Mouse (Mus musculus) lung, embryonic 16.5 days (tissue): Measurements from ENCODE around the gene Ift122. TPM values are rescaled to one million over a fixed set of nuclear protein-coding genes. Genes with fewer than 3 reads are reported as not detected.
A peak's percentile ranks its signal among the peaks of the same experiment; 100 is the strongest.

Experiments
- ATAC-seq: fragments of 200-750 bp; cut with Nextera tagmentation; 2 replicates; pipeline ENCODE4 v1.8.0; 2017; ENCODE audit warnings: low read depth, mild to moderate bottlenecking, moderate library complexity
- H3K27ac ChIP-seq: fragments of 300-500 bp; sonication (generic); 2 replicates; pipeline ENCODE4 v1.5.1; 2014; ENCODE audit warnings: mild to moderate bottlenecking, control low read depth, low read length
- H3K27me3 ChIP-seq: fragments of 300-500 bp; sonication (generic); 2 replicates; pipeline ENCODE4 v1.6.1; 2014; ENCODE audit warnings: low read depth, low read length, mixed read lengths; ENCODE audit not compliant: control insufficient read depth, insufficient read depth
- H3K36me3 ChIP-seq: fragments of 300-500 bp; sonication (generic); 2 replicates; pipeline ENCODE4 v1.6.1; 2014; ENCODE audit warnings: low read length; ENCODE audit not compliant: control insufficient read depth, insufficient read depth
- H3K4me1 ChIP-seq: fragments of 300-500 bp; sonication (generic); replicated peaks from 2 replicates; pipeline ENCODE4 v1.6.1; 2014; ENCODE audit warnings: low read length, mixed read lengths; ENCODE audit not compliant: control insufficient read depth, insufficient read depth
- H3K4me2 ChIP-seq: fragments of 300-500 bp; sonication (generic); 2 replicates; pipeline ENCODE4 v1.6.1; 2014; ENCODE audit warnings: low read depth, low read length, control low read depth
- H3K4me3 ChIP-seq: fragments of 300-500 bp; sonication (generic); 2 replicates; pipeline ENCODE4 v1.5.1; 2014; ENCODE audit warnings: mild to moderate bottlenecking, low read length, control low read depth
- H3K9ac ChIP-seq: fragments of 300-500 bp; sonication (generic); 2 replicates; pipeline ENCODE4 v1.6.1; 2014; ENCODE audit warnings: low read length, control low read depth
- H3K9me3 ChIP-seq: fragments of 300-500 bp; sonication (generic); 2 replicates; pipeline ENCODE4 v1.6.1; 2016; ENCODE audit warnings: low read length; ENCODE audit not compliant: control insufficient read depth
- WGBS: fragments of 180-500 bp; shearing (Covaris S2); extraction: QIAGEN DNeasy Blood & Tissue Kit; methylation state at CpG from one replicate; pipeline ENCODE4 v1.1.7; 2014; 5-methylcytosine and 5-hydroxymethylcytosine counted together
- polyA plus RNA-seq: library from polyadenylated mRNA; unstranded; fragments of >200 nt; fragmentation: Nextera tagmentation; extraction: Ambion mirVana; gene quantifications from 2 replicates; pipeline ENCODE4 v1.2.1, GENCODE M21; 2015

Ift122 gene
- polyA plus RNA-seq, 1 experiment from 2014 or later, result 23.5 TPM

DNA sequence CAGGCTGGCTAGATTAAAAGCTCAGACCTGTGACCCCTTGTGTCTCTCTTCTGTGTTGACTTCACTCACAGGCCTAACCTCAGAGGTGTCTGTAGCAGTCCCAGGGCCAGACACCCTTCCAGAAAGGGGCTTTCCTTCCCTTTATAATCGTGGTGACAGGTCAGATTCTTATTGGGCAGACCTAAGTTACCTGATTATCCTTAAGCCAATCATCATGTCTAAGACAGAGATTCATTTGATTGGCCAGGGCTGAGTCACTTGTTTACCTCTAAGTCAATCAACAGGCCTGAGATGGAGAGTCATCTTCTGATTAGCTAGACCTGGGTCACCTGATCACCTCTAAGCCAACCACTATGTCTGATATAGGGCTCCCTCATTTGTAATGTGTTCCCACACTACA lies 85.5 kb downstream of the Ift122 start:
- WGBS, result 50% methylated on average over 1 of the region's 1 CpGs

DNA sequence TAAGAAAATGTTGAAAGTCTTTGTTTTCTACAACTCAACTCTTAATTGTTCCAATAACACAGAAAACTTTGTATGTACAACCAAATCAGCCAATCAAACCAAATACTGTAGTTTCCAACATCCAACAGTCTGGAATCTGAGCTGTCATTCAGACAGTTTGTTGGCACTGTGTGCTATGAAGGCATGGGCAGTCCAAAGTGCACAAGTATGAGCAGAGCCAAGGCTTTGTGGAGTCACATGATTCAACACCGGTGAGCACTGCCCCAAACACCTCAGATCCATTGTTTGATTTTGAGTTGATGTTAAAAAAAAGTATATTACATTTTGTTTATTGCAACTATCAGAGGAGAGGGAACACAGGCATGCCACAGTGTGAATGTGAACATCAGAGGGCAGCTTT lies 87.3 kb downstream of the Ift122 start:
- H3K4me3 ChIP-seq, result no peak overlapping the region
- H3K27me3 ChIP-seq, result no peaks in the 10 kb centered on the region
- H3K36me3 ChIP-seq, result no peaks in the 10 kb centered on the region
- H3K9ac ChIP-seq, result no peak overlapping the region
- peaks cover 4% of the 10 kb centered on the region; the same call in 1 of the 2 replicates for H3K4me1 ChIP-seq
- no peaks in the 10 kb centered on the region for H3K9me3 ChIP-seq
- H3K4me2 ChIP-seq, result no peak overlapping the region
- no peak overlapping the region for H3K27ac ChIP-seq
- 50% methylated on average over 1 of the region's 1 CpGs for WGBS
- ATAC-seq, result no peak

More for the DNA sequence above, 85.5 kb downstream of the Ift122 start:
- Histone ChIP-seq H3K27ac (no peak overlapping the region), H3K36me3 (no peaks in the 10 kb centered on the region), H3K9me3 (no peaks in the 10 kb centered on the region), H3K9ac (no peak overlapping the region), H3K4me3 (no peak overlapping the region), H3K4me1 (no peaks in the 10 kb centered on the region; the same call in 1 of the 2 replicates), H3K4me2 (no peak overlapping the region), H3K27me3 (no peaks in the 10 kb centered on the region)
- no peak for ATAC-seq

DNA sequence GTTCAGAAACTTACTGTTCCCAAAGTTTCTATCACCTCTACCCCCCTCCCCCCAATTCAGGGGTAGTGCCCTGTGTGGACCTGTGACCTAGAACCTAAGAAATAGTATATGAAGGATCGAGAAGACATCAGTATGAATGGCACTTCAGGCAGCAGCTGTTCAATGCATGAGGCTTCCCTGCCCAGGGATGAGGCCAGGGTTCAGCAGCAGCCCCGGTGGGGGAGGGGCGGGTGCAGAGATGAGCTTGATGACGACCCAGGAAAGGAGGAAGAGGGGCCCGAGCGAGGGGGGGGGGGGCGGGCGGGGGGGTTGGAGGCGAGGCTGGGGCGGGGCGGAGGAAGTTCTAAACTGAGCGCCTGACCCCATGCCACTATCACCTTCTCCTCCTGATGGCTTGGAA lies 87.9 kb downstream of the Ift122 start:
- Histone ChIP-seq H3K36me3 (no peaks in the 10 kb centered on the region), H3K27ac (no peak overlapping the region), H3K4me2 (no peak overlapping the region), H3K9me3 (no peaks in the 10 kb centered on the region), H3K27me3 (no peaks in the 10 kb centered on the region), H3K9ac (no peak overlapping the region), H3K4me3 (no peak overlapping the region), H3K4me1 (peaks cover 4% of the 10 kb centered on the region; the same call in 1 of the 2 replicates)
- WGBS, result 15% methylated on average over 6 of the region's 12 CpGs
- ATAC-seq, result peak; percentile 35

DNA sequence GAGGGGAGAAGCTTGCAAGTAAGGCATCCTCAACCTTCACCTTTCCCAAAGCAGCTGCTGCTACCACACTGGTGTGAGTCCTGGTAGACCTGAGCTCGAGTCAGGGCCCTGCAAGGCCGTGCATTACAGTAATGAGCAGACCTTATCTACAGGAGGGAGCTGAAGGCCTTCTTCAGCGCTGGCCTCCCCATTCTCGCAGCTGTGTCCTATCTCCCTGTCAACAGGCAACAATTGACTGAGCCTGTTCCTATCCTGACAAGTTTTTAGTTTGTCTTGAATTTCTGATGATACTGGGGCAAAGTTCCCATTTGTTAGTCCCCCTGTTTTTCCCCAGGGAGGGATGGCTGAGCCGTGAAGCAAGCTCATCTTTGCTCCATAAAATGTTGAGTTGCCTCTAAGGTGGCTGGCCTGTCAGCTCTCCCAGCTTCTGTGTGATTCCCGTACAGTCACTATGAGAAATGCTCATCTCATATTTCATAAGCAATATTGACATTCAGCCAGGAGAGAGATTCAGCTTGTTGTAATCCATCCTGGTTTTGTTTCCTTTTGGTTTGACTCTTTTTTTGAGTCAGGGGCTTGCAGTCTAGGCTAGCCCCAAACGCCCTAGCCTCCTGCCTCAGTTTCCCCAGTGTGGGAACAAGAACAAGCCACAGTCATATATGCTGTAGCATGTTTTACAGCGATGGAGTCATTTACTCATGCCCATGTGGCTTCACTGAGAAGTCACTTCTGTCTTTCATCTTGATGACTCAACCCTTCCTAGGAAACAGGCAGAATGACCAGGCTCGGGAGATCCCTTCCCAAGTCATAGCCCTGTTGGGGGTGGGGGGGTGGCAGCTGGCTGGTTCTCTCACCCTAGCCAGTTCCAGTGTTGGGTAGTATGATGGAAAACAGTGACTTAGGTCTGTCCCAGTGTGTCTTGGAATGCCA lies 90.5 kb downstream of the Ift122 start:
- H3K27ac ChIP-seq, result no peak overlapping the region
- H3K9ac ChIP-seq, result no peak overlapping the region
- H3K9me3 ChIP-seq, result no peaks in the 10 kb centered on the region
- H3K36me3 ChIP-seq, result no peaks in the 10 kb centered on the region
- no peak for ATAC-seq
- H3K4me3 ChIP-seq, result no peak overlapping the region
- no peaks in the 10 kb centered on the region for H3K27me3 ChIP-seq
- peaks cover 4% of the 10 kb centered on the region; the same call in 1 of the 2 replicates for H3K4me1 ChIP-seq
- WGBS, result 47% methylated on average over 9 of the region's 9 CpGs
- no peak overlapping the region for H3K4me2 ChIP-seq

DNA sequence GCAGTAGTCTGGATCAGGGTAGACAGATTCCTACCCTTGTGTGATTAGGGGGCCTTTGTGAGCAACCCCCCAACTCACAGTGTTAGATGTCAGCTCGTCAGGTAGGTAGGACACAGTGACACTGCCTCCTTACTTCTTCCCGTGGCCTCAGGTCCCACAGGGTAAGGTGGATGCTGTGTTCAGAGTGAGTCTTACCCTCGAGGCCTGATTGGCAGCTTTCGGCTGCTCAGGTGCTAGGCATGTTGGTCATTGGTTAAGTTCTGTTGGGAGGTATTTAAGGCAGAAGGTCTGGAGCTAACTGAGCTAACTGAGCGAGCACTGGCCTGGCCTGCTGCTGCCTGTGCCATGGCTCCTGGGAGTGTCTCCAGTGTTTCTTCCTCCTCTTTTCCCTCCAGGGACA lies 91.4 kb downstream of the Ift122 start, which contains the start of gene H1foo:
Gene H1foo (plus strand): TSS at position 301 of the 400 bp plus-strand sequence.
- ATAC-seq, result no peak
- H3K27ac ChIP-seq, result no peak within 1 kb of the TSS

DNA sequence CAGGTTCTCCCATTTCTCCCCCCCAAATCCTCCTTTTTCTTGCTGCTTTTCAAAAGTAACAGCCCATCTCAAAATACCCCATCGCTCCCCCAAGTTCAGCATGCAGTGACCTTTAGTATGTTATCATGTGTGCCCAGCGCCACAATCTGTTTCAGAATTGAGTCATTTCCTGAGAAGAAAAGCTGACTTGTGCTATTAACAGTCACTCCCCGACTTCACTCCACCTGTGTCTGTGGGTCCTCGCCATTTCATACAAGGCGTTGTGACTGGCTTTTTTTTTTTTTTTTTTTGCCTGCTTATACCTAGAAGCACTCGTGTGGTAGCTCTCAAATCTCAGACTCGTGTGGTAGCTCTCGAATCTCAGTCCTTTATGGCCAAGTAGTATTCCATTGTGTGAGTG lies 92.4 kb downstream of the Ift122 start:
- Histone ChIP-seq H3K9ac (no peak overlapping the region), H3K4me2 (no peak overlapping the region), H3K4me1 (peaks cover 4% of the 10 kb centered on the region; the same call in 1 of the 2 replicates), H3K36me3 (no peaks in the 10 kb centered on the region), H3K9me3 (no peaks in the 10 kb centered on the region), H3K27ac (no peak overlapping the region), H3K27me3 (no peaks in the 10 kb centered on the region), H3K4me3 (no peak overlapping the region)
- WGBS, result 74% methylated on average over 8 of the region's 8 CpGs
- ATAC-seq, result no peak

More for the DNA sequence above, 91.4 kb downstream of the Ift122 start, which contains the start of gene H1foo:
- H3K4me1 ChIP-seq, result peaks cover 4% of the 10 kb centered on the region; the same call in 1 of the 2 replicates
- H3K4me2 ChIP-seq, result no peak within 1 kb of the TSS
- no peak within 1 kb of the TSS for H3K9ac ChIP-seq
- H3K36me3 ChIP-seq, result no peaks in the 10 kb centered on the region
- H3K9me3 ChIP-seq, result no peaks in the 10 kb centered on the region
- no peak within 1 kb of the TSS for H3K4me3 ChIP-seq
- WGBS, result 79% methylated on average over 5 of the region's 5 CpGs
- H3K27me3 ChIP-seq, result no peaks in the 10 kb centered on the region

DNA sequence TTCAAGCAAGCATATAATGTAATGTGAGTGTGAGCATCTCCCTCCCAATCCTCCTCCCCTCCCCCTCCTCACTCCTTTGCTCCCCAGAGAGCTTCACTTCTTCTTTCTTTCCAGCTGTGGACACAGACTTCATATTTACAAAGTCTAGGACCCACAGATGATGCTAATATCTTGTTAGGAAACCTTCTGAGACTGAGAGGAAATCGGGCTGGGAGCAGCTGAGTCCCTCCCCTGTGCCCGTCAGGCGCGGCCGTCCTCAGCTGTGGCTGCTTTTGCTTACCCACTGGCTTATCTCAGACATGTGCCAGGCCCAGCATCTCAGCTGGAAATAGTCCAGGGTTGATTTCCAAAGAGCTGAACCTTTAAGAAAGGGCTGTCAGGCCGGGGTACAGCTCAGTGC lies 93.1 kb downstream of the Ift122 start:
- no peak for ATAC-seq
- Histone ChIP-seq H3K4me2 (no peak overlapping the region), H3K27ac (no peak overlapping the region), H3K9ac (no peak overlapping the region), H3K4me1 (peaks cover 4% of the 10 kb centered on the region; the same call in 1 of the 2 replicates), H3K27me3 (no peaks in the 10 kb centered on the region), H3K9me3 (no peaks in the 10 kb centered on the region), H3K4me3 (no peak overlapping the region), H3K36me3 (no peaks in the 10 kb centered on the region)
- 40% methylated on average over 6 of the region's 6 CpGs for WGBS

DNA sequence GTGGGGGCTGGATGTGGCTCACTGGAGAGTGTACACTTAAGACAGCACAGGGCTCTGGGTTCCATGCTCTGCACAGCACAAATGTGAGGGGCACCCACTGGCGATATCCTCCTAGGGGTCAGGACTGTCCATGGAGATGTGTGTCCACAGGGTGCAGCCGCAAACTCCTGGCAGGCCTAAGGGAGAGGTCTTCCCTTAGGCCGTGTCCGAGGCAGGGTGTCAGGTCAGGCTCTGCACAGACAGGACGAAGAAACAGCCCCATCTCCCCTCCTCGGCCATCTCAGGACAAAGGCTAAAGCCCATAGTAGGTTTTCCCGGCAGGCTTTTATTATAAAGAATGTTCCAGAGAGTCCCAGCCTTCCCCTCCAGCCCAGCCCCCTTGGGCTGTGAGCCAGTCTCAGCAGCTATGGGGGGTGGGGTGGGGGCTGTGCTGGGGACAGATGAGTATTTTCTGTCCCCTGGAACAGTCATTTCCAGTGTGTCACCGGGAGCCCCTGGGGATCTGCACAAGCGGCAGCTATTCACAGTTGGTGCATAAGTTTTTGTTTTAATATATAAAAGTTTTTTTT lies 101.3 kb downstream of the Ift122 start:
- peak overlapping the region; percentile 19 for H3K9ac ChIP-seq
- 59% methylated on average over 9 of the region's 9 CpGs for WGBS
- peaks cover 3% of the 10 kb centered on the region; the same call in 1 of the 2 replicates for H3K9me3 ChIP-seq
- no peak overlapping the region for H3K4me3 ChIP-seq
- no peaks in the 10 kb centered on the region for H3K27me3 ChIP-seq
- peaks cover 3% of the 10 kb centered on the region for H3K36me3 ChIP-seq
- H3K4me1 ChIP-seq, result peaks cover 43% of the 10 kb centered on the region
- H3K4me2 ChIP-seq, result no peak overlapping the region
- no peak for ATAC-seq
- H3K27ac ChIP-seq, result peak overlapping the region; percentile 60; the same call in 1 of the 2 replicates

DNA sequence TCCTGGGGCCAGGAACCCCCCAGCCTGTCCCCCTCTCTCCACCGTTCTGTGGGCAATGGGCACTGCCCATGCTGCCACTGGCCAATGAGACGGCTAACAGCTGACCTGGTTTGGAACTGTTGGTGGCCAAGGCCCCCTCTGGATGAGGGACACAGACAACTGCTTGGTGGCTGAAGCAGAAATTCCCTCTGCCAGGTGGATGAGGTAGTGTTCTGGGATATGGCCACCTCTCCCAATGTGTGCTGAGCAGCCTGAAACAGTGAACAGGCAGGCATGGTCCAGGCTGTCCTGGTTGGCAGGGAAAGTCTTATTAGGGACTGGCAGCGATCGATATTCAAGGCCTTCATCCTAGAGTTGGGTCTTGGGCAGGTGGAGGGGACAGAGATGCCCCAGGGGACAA lies 101.9 kb downstream of the Ift122 start:
- H3K27ac ChIP-seq, result peak overlapping the region; percentile 62
- H3K4me3 ChIP-seq, result no peak overlapping the region
- H3K4me2 ChIP-seq, result no peak overlapping the region
- peaks cover 6% of the 10 kb centered on the region for H3K36me3 ChIP-seq
- H3K9ac ChIP-seq, result no peak overlapping the region
- no peaks in the 10 kb centered on the region for H3K27me3 ChIP-seq
- peaks cover 46% of the 10 kb centered on the region for H3K4me1 ChIP-seq
- ATAC-seq, result no peak
- 84% methylated on average over 4 of the region's 4 CpGs for WGBS
- peaks cover 3% of the 10 kb centered on the region; the same call in 1 of the 2 replicates for H3K9me3 ChIP-seq
